Mouse (Mus musculus): ENCODE measurements around the gene Mageb18.

GRCm38 (mm10) chrX:92597324-92597723 is 2.0 kb downstream of the Mageb18 start:
- TF ChIP-seq CTCF (IDR thresholded peaks at IDR 0.05 in 2 of 3, conservative IDR thresholded peaks at IDR 0.05 in 1 of 3; ENCODE audit: control insufficient read depth in 1 of 3, insufficient read depth in 1 of 3, low read depth in 2 of 3, low read length in 3 of 3, poor library complexity in 1 of 3, severe bottlenecking in 1 of 3) = no peak; a peak in 1 of 6 replicates
- TF ChIP-seq KAT2A (conservative IDR thresholded peaks at IDR 0.05; ENCODE audit: low read depth, low read length) = no peak
- TF ChIP-seq TAL1 (IDR thresholded peaks at IDR 0.05; ENCODE audit: low read length) = no peak
- TF ChIP-seq ZMIZ1 (IDR thresholded peaks at IDR 0.05; ENCODE audit: low read depth, low read length) = no peak
